ENCODE assay signal across 15 mouse cellular contexts in genomic region chr5:111007900-111008299, GRCm38 (mm10).
A peak's percentile ranks its signal among the peaks of the same experiment; 100 is the strongest.
DNase-seq lines count a peak whose midpoint lies in the region; ATAC-seq and TF ChIP-seq lines count a peak whose summit lies in the region.
"Had no signal": no experiment of that assay in that cellular context is flagged by ENCODE, and none has a peak within 500 bp of the region (broad histone marks: within the 10 kb centered on the region; RNA-seq: fewer than 3 reads in every experiment).

No protein-coding gene starts in this region.

- ATAC-seq in activated CD4-positive, CD25-positive, alpha-beta regulatory T cell, adult 4 months: no peak
- ATAC-seq: inflammation-experienced regulatory T-cells, adult 6 months; lung, postnatal 0 days had no signal

- intact Hi-C loops in gastrocnemius, adult 2 months (cut with DNase I): loop anchor here (2.0 kb wide), 1 partner anchor 29 kb away; no protein-coding TSS in a partner anchor
- intact Hi-C loops in gastrocnemius, postnatal 36 days (cut with DNase I): no loop called here

- peak; percentile 69 for DNase-seq in gastrocnemius, adult 2 months
- no peak for DNase-seq in gastrocnemius, postnatal 36 days
- DNase-seq in right cerebral cortex, postnatal 4 days: peak; percentile 49
- DNase-seq in right cerebral cortex, adult 2 months (ENCODE audit: low spot score in 2 of 2): no peak
- peak; percentile 71 to 75 for DNase-seq in cerebellum, postnatal 14 days
- DNase-seq in layer of hippocampus, postnatal 14 days (ENCODE audit: low spot score in 2 of 2): no peak
- DNase-seq: adrenal gland, postnatal 14 days; gastrocnemius, postnatal 14 days; liver, embryonic 13.5 days; spleen, adult 18-20 months had no signal

- H3K27ac ChIP-seq in gastrocnemius, adult 2 months: peak overlapping the region; percentile 86
- H3K27ac ChIP-seq: liver, embryonic 13.5 days had no signal

- H3K4me3 ChIP-seq in gastrocnemius, adult 2 months: peak overlapping the region; percentile 63
- H3K4me3 ChIP-seq: heart, embryonic 12.5 days; liver, embryonic 13.5 days; stomach, embryonic 15.5 days had no signal

- no peak for TF ChIP-seq CTCF in gastrocnemius, adult 2 months (IDR thresholded peaks at IDR 0.05)

Comparison
In these comparisons a context has a peak if more than half of its experiments do, and no peak if none do; other contexts are left out.
1. DNase-seq: peak in gastrocnemius, adult 2 months (single experiment), right cerebral cortex, postnatal 4 days (single experiment) and cerebellum, postnatal 14 days (2 of 2); none in gastrocnemius, postnatal 36 days (0 of 2), right cerebral cortex, adult 2 months (0 of 2) and layer of hippocampus, postnatal 14 days (0 of 2).